Mouse (Mus musculus): ENCODE measurements around the gene Nfkb1.

Nfkb1 gene

DNA sequence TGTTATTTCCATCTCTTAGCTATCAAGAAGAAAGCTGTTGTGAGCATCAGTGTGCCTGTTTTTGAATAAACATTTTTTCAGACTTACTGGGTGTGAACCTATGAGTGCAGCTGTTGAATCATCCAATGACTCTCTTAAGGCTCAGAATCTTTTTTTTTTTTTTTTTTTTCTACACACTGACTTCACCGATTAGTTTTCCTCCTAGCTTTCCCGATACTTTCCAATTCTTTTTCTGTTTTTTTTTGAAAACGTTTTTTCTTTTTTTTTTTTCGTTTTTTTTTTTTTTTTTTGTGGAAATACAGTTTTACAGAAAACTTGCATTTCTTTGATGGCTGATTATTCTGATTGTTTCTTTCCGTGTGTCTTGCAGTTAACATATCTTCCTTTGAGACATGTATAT, 138.5 kb downstream of the Nfkb1 start:
- in situ Hi-C loops (cut with MboI, MseI), result no loop called here

GRCm38 (mm10) chr3:135547298-135547697, 144.0 kb downstream of the Nfkb1 start:
- in situ Hi-C loops (cut with MboI, MseI), result no loop called here

- in situ Hi-C loops (cut with MboI, MseI), result no loop called here
Observed at GRCm38 (mm10) chr3:135546212-135546923, 145.0 kb downstream of the Nfkb1 start.
